Mouse (Mus musculus) midbrain, embryonic 11.5 days (tissue): ENCODE results near the gene Olfr97. TPM values are rescaled to one million over a fixed set of nuclear protein-coding genes. Genes with fewer than 3 reads are reported as not detected.
A peak's percentile ranks its signal among the peaks of the same experiment; 100 is the strongest.

Experiments used
- ATAC-seq: fragments of 200-750 bp; cut with Nextera tagmentation; 2 replicates; pipeline ENCODE4 v1.8.0; 2017; ENCODE audit warnings: moderate TSS enrichment, moderate library complexity; ENCODE audit not compliant: low FRiP score
- DNase-seq: peaks from one replicate; pipeline ENCODE4 v3.0.0; 2015; ENCODE audit warnings: low spot score; ENCODE audit errors: missing footprints
- H3K27ac ChIP-seq: fragments of 300-500 bp; sonication (generic); 2 replicates; pipeline ENCODE4 v1.5.1; 2014; ENCODE audit warnings: low read depth, low read length
- H3K27me3 ChIP-seq: fragments of 300-500 bp; sonication (generic); 2 replicates; pipeline ENCODE4 v1.6.1; 2014; ENCODE audit warnings: mild to moderate bottlenecking, low read length, moderate library complexity, mixed read lengths; ENCODE audit not compliant: control insufficient read depth, insufficient read depth
- H3K36me3 ChIP-seq: fragments of 300-500 bp; sonication (generic); 2 replicates; pipeline ENCODE4 v1.6.1; 2014; ENCODE audit warnings: mild to moderate bottlenecking, low read length, moderate library complexity, mixed read lengths; ENCODE audit not compliant: control insufficient read depth, insufficient read depth
- H3K4me1 ChIP-seq: fragments of 300-500 bp; sonication (generic); 2 replicates; pipeline ENCODE4 v1.6.1; 2014; ENCODE audit warnings: low read length; ENCODE audit not compliant: control insufficient read depth, insufficient read depth
- H3K4me2 ChIP-seq: fragments of 300-500 bp; sonication (generic); 2 replicates; pipeline ENCODE4 v1.6.1; 2014; ENCODE audit warnings: mild to moderate bottlenecking, moderate library complexity
- H3K4me3 ChIP-seq: fragments of 300-500 bp; sonication (generic); 2 replicates; pipeline ENCODE4 v1.5.1; 2014; ENCODE audit warnings: low read depth, low read length
- H3K9ac ChIP-seq: fragments of 300-500 bp; sonication (generic); 2 replicates; pipeline ENCODE4 v1.6.1; 2014; ENCODE audit warnings: low read length
- H3K9me3 ChIP-seq: fragments of 300-500 bp; sonication (generic); 2 replicates; pipeline ENCODE4 v1.6.1; 2016; ENCODE audit warnings: low read length; ENCODE audit not compliant: control insufficient read depth
- WGBS: fragments of 180-500 bp; shearing (Covaris S2); extraction: QIAGEN DNeasy Blood & Tissue Kit; methylation state at CpG from one replicate; pipeline ENCODE4 v1.1.7; 2014; 5-methylcytosine and 5-hydroxymethylcytosine counted together
- polyA plus RNA-seq: library from polyadenylated mRNA; unstranded; fragments of >200 nt; fragmentation: Nextera tagmentation; extraction: Ambion mirVana; gene quantifications from 2 replicates; pipeline ENCODE4 v1.2.1, GENCODE M21; 2014

Gene Olfr97
- polyA plus RNA-seq, 1 experiment from 2014 or later = not detected

DNA sequence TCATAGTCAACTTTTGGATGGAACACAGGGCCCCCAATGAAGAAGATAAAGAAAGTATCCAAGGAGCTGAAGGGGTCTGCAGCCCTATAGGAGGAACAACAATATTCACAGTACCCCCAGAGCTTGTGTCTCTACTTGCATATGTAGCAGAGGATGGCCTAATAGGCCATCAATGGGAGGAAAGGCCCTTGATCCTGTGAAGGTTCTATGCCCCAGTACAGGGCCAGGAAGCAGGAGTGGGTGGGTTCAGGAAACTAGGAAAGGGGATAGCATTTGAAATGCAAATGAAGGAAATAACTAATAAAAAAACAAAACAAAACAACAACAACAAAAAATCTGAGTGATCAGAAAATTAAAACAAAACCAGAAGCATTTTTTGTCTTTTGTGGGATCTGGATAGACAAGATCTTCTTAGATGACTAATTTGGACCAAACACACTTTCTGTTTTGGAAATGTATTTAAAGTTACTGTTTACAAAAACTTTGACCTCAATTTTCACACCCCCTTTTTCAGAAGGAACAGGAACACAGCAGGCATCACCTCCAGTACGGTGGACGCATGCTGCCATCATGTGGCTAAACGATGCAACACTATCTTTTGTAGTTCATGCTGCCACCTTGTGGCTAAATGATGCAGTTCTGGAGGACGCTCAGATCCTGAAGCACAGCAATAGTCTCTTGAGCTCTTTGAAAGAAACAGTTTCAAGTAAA, 33.8 kb downstream of the Olfr97 start:
- Histone ChIP-seq H3K27ac (no peak overlapping the region), H3K9me3 (no peaks in the 10 kb centered on the region), H3K4me2 (no peak overlapping the region), H3K4me1 (no peaks in the 10 kb centered on the region), H3K4me3 (no peak overlapping the region), H3K36me3 (no peaks in the 10 kb centered on the region), H3K9ac (no peak overlapping the region), H3K27me3 (peaks cover 2% of the 10 kb centered on the region; the same call in 1 of the 2 replicates)
- DNase-seq (peak; percentile 97), ATAC-seq (peak; percentile 73)
- WGBS = 1% methylated on average over 4 of the region's 4 CpGs

DNA sequence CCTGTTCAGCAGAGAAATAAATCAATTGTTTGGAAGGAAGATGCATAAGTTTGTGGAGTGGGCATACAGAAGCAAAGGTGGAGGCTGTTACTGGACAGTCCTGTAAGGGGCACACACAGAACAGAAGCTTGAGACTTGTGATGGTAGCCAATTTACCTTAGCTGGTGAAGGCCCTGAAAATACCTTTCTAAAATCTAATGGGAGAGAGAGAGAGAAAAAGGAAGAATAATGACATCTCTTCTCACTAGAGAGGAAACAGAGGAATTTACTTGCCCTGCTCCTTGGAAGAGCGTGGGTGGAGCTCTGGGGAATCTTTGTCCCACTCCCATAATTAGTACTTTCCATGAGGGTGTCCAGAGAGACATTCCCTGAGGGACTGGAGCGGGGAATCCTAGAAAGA, 36.2 kb downstream of the Olfr97 start, which contains the start of gene Olfr94:
Olfr94 (minus strand) TSS at position 101 of the 400 bp plus-strand sequence.
- H3K4me1 ChIP-seq = peaks cover 3% of the 10 kb centered on the region; the same call in 1 of the 2 replicates
- H3K27me3 ChIP-seq = peaks cover 20% of the 10 kb centered on the region; the same call in 1 of the 2 replicates
- ATAC-seq (no peak), DNase-seq (no peak)
- H3K9ac ChIP-seq = no peak within 1 kb of the TSS
- H3K9me3 ChIP-seq = no peaks in the 10 kb centered on the region
- 78% methylated on average over 2 of the region's 2 CpGs for WGBS
- no peak within 1 kb of the TSS for H3K4me2 ChIP-seq
- no peaks in the 10 kb centered on the region for H3K36me3 ChIP-seq
- H3K4me3 ChIP-seq = no peak within 1 kb of the TSS
- no peak within 1 kb of the TSS for H3K27ac ChIP-seq

- Histone ChIP-seq H3K27me3 (peaks cover 20% of the 10 kb centered on the region; the same call in 1 of the 2 replicates), H3K9me3 (no peaks in the 10 kb centered on the region), H3K9ac (peak overlapping the region; percentile 59), H3K4me1 (peaks cover 3% of the 10 kb centered on the region; the same call in 1 of the 2 replicates), H3K4me3 (peak overlapping the region; percentile 53), H3K36me3 (no peaks in the 10 kb centered on the region), H3K27ac (no peak overlapping the region), H3K4me2 (peak overlapping the region; percentile 91)
- ATAC-seq (peak; percentile 91), DNase-seq (peak; percentile 95)
- WGBS = under 1% methylated on average over 77 of the region's 77 CpGs
These were observed 40.0 kb downstream of the Olfr97 start for GRCm38 (mm10) chr17:37196845-37197724.

DNA sequence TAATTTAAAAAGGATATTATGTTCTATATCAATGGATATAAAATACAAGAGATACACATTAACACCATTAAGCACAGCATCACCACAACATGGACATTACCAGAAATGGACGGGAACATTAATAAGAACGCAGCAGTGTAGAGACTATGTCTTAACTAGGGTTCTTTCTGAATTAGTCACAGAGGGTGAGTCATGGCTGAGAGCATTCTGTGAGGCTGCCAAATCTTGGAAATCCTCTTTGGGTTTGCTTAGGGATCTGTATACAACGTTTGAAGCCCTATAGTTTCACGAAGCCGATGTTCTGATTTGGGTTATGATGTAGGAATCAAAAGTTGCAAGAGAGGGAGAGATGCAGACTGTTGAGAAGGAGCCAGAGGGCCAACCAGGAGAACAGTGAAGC, 42.3 kb downstream of the Olfr97 start:
- ATAC-seq = no peak
- H3K36me3 ChIP-seq = no peaks in the 10 kb centered on the region
- H3K9ac ChIP-seq = no peak overlapping the region
- H3K4me1 ChIP-seq = peaks cover 3% of the 10 kb centered on the region; the same call in 1 of the 2 replicates
- no peak overlapping the region for H3K27ac ChIP-seq
- peaks cover 20% of the 10 kb centered on the region; the same call in 1 of the 2 replicates for H3K27me3 ChIP-seq
- H3K4me3 ChIP-seq = no peak overlapping the region
- H3K4me2 ChIP-seq = no peak overlapping the region
- 86% methylated on average over 5 of the region's 5 CpGs for WGBS
- no peaks in the 10 kb centered on the region for H3K9me3 ChIP-seq
- DNase-seq = no peak

- 81% methylated on average over 2 of the region's 2 CpGs for WGBS
- Histone ChIP-seq H3K4me1 (peaks cover 3% of the 10 kb centered on the region; the same call in 1 of the 2 replicates), H3K9ac (no peak within 1 kb of the TSS), H3K4me3 (no peak within 1 kb of the TSS), H3K27ac (no peak within 1 kb of the TSS), H3K36me3 (no peaks in the 10 kb centered on the region), H3K4me2 (no peak within 1 kb of the TSS), H3K9me3 (no peaks in the 10 kb centered on the region), H3K27me3 (peaks cover 20% of the 10 kb centered on the region; the same call in 1 of the 2 replicates)
- ATAC-seq = no peak
- no peak for DNase-seq
These were observed 43.5 kb downstream of the Olfr97 start, which contains the start of gene Ubd for GRCm38 (mm10) chr17:37193656-37194055. TSS of gene Ubd (plus strand) at chr17:37193892.

GRCm38 (mm10) chr17:37193032-37193431, 44.1 kb downstream of the Olfr97 start:
- DNase-seq (no peak), ATAC-seq (no peak)
- Histone ChIP-seq H3K4me1 (peaks cover 3% of the 10 kb centered on the region; the same call in 1 of the 2 replicates), H3K9me3 (no peaks in the 10 kb centered on the region), H3K4me3 (no peak overlapping the region), H3K36me3 (no peaks in the 10 kb centered on the region), H3K27ac (no peak overlapping the region), H3K4me2 (no peak overlapping the region), H3K9ac (no peak overlapping the region), H3K27me3 (peaks cover 15% of the 10 kb centered on the region; the same call in 1 of the 2 replicates)

DNA sequence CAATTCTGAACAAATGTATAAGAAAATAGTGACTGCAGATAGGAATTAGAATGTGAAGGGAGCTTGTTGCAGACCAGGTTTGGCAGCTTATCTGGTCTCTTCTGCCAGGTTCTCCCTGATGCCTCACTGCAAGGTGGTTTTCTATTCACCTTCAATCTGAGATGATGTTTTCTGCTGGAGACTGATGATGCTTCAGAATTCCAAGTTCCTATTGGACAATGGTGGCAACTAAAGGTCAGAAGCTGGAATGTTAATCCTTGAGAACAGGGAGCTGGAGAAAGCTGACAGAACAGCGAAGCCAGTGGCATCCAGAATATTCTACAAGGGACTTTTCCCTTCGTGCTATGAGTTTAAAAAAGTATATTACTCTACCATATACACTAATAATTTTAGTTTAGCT, 46.4 kb downstream of the Olfr97 start:
- Histone ChIP-seq H3K4me1 (no peaks in the 10 kb centered on the region), H3K27me3 (no peaks in the 10 kb centered on the region), H3K9ac (no peak overlapping the region), H3K9me3 (no peaks in the 10 kb centered on the region), H3K27ac (no peak overlapping the region), H3K4me3 (no peak overlapping the region), H3K36me3 (no peaks in the 10 kb centered on the region), H3K4me2 (no peak overlapping the region)
- 24% methylated on average over 2 of the region's 2 CpGs for WGBS
- ATAC-seq (peak; percentile 44; the same call in 1 of the 2 replicates), DNase-seq (peak; percentile 91)

DNA sequence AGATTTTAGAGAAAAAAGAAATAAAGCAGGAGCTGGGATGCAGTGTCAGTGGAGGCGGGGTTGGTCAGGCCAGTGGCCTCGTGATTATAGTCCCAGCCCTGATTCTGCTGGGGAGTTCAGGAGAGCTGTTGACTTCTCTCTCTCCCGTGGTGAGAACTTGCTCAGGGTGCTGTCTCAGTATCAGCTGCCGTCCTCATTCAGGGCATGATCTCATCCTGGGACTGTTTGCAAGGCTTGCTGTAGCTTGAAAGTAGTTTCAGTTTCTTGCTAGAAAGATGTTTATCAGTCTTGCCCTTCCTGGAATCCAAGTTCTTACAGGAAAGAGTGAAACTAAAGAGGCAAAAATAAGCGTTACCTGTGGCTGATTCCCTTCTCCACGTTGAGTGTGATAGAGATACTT, 51.7 kb downstream of the Olfr97 start:
- Histone ChIP-seq H3K9ac (no peak overlapping the region), H3K27ac (no peak overlapping the region), H3K27me3 (no peaks in the 10 kb centered on the region), H3K9me3 (no peaks in the 10 kb centered on the region), H3K36me3 (no peaks in the 10 kb centered on the region), H3K4me3 (no peak overlapping the region), H3K4me2 (no peak overlapping the region), H3K4me1 (no peaks in the 10 kb centered on the region)
- ATAC-seq = no peak
- DNase-seq = no peak
- WGBS = 50% methylated on average over 6 of the region's 6 CpGs
